Mouse (Mus musculus): ENCODE measurements around the gene Nanos2.

DNA sequence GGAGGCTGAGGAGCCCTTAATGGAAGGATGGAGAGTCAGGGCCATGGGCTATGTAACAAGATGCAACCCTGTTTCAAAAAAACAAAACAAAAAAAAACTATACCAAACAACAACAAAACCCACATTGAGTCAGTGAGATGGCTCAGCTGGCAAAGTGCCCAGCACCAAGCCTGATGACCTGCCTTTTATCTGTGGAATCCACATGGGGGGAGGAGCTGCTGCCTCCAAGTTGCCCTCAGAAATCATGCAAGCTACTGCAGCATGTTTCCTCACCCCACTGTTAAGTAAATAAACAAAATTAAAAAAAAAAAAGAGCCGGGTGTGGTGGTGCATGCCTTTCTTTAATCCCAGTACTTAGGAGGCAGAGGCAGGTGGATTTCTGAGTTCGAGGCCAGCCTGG lies 697 bp upstream of the Nanos2 start:
- TF ChIP-seq CTCF (IDR thresholded peaks at IDR 0.05; ENCODE audit: control insufficient read depth, insufficient read depth, low read length) (no peak), POLR2A (IDR thresholded peaks at IDR 0.05; ENCODE audit: borderline replicate concordance, control insufficient read depth, low read depth, low read length) (no peak)

All from bone marrow, adult 2 months (tissue).